In the genomic region with DNA sequence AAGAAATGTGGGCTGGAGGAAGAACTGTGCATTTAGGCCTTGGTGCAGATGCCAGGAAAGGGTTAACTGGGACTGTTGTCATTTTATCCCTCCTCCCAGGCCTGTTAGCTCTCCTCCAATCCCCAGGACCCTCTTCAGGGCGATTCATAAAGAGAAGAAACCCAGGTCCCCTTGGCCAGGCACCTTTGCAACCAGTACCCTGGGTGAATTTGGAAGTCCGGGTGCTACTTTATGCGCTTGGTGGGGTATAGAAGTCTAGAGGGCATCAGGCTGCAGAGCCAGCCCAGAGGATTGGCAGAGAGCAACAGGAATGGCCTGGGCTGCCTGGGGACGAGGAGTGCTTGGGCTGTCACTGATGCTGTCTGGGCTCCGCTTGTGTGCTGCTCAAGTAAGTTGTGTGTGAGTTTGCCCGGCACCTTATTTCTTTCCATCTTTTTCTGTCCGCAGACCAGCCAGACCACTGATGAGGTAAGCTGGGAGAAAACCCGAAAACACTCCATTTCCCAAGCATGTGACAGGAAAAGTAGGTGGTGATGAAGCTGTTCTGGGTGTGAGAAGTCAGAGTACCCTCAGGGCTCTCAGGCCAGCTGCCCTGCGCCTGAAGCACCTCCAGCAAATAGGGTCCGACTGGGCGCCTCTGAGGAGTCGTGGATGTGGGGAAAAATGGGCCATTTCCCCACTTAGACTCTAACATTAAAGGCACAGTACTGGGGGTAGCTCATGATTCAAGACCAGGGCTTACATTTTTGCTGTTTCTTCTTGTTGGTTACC, we compare ENCODE assay signal across 12 mouse cellular contexts. TPM values are rescaled to one million over a fixed set of nuclear protein-coding genes. Genes with fewer than 3 reads are reported as not detected.
DNase-seq lines count a peak whose midpoint lies in the region; ATAC-seq and TF ChIP-seq lines count a peak whose summit lies in the region.
"Had no signal": no experiment of that assay in that cellular context is flagged by ENCODE, and none has a peak within 500 bp of the region (broad histone marks: within the 10 kb centered on the region; RNA-seq: fewer than 3 reads in every experiment).

No protein-coding gene starts in this region.

- no peak for TF ChIP-seq EP300 in stomach, postnatal 0 days (optimal IDR thresholded peaks at IDR 0.05)

- peaks cover 3 to 9% of the 10 kb centered on the region in 2 experiments; a peak in 2 of 4 replicates for H3K4me1 ChIP-seq in heart, embryonic 14.5 days (ENCODE audit: control insufficient read depth in 2 of 2, insufficient read depth in 2 of 2, low read length in 2 of 2)
- 0 out of 2 replicates have a peak, but pooled peaks cover 5% of the 10 kb centered on the region for H3K4me1 ChIP-seq in stomach, embryonic 14.5 days (ENCODE audit: control insufficient read depth, insufficient read depth, low read length)
- H3K4me1 ChIP-seq in stomach, postnatal 0 days (replicated peaks; ENCODE audit: control insufficient read depth, insufficient read depth): no peaks in the 10 kb centered on the region
- peaks cover 6% of the 10 kb centered on the region; the same call in 1 of the 2 replicates for H3K4me1 ChIP-seq in forebrain, embryonic 14.5 days (ENCODE audit: control insufficient read depth, insufficient read depth, low read length)
- H3K4me1 ChIP-seq: liver, embryonic 15.5 days had no signal

- WGBS in heart, embryonic 14.5 days: 33% methylated on average over 12 of the region's 12 CpGs
- WGBS in stomach, embryonic 14.5 days: 40% methylated on average over 12 of the region's 12 CpGs
- WGBS in stomach, postnatal 0 days: 54% methylated on average over 12 of the region's 12 CpGs
- 48% methylated on average over 12 of the region's 12 CpGs for WGBS in forebrain, embryonic 14.5 days

- H3K36me3 ChIP-seq in heart, embryonic 14.5 days (ENCODE audit: control insufficient read depth, insufficient read depth, low read length): no peaks in the 10 kb centered on the region
- no peaks in the 10 kb centered on the region for H3K36me3 ChIP-seq in stomach, embryonic 14.5 days (ENCODE audit: control insufficient read depth, insufficient read depth, low read length)
- H3K36me3 ChIP-seq in stomach, postnatal 0 days (ENCODE audit: control insufficient read depth, insufficient read depth, low read length): no peaks in the 10 kb centered on the region
- H3K36me3 ChIP-seq in forebrain, embryonic 14.5 days (ENCODE audit: control insufficient read depth, insufficient read depth, low read length): no peaks in the 10 kb centered on the region
- H3K36me3 ChIP-seq: liver, embryonic 15.5 days had no signal

- H3K4me3 ChIP-seq in heart, embryonic 14.5 days (ENCODE audit: control insufficient read depth in 1 of 2, insufficient read depth in 1 of 2, low read depth in 1 of 2, low read length in 2 of 2): peak overlapping the region; percentile 9 to 27; a peak in 2 of 4 replicates
- H3K4me3 ChIP-seq in stomach, embryonic 14.5 days (ENCODE audit: low read depth, low read length): no peak overlapping the region
- H3K4me3 ChIP-seq in stomach, postnatal 0 days (ENCODE audit: low read depth, low read length): no peak overlapping the region
- H3K4me3 ChIP-seq in forebrain, embryonic 14.5 days (ENCODE audit: low read depth, low read length): no peak overlapping the region
- H3K4me3 ChIP-seq: liver, embryonic 15.5 days had no signal

- peak overlapping the region; percentile 36 for H3K4me2 ChIP-seq in heart, embryonic 14.5 days (ENCODE audit: low read length)
- peak overlapping the region; percentile 18; the same call in 1 of the 2 replicates for H3K4me2 ChIP-seq in stomach, embryonic 14.5 days (replicated peaks; ENCODE audit: low read depth, low read length)
- H3K4me2 ChIP-seq in stomach, postnatal 0 days (replicated peaks; ENCODE audit: low read depth): no peak overlapping the region
- H3K4me2 ChIP-seq in forebrain, embryonic 14.5 days (ENCODE audit: low read length): no peak overlapping the region
- H3K4me2 ChIP-seq: liver, embryonic 15.5 days had no signal

- peak overlapping the region; percentile 19 to 53; a peak in 2 of 4 replicates for H3K27ac ChIP-seq in heart, embryonic 14.5 days (replicated peaks in 1 of 2; ENCODE audit: control insufficient read depth in 1 of 2, insufficient read depth in 1 of 2, low read depth in 2 of 2, low read length in 2 of 2)
- no peak overlapping the region for H3K27ac ChIP-seq in stomach, embryonic 14.5 days (ENCODE audit: low read length)
- H3K27ac ChIP-seq in stomach, postnatal 0 days (replicated peaks): no peak overlapping the region
- no peak overlapping the region for H3K27ac ChIP-seq in forebrain, embryonic 14.5 days (ENCODE audit: low read depth, low read length)
- H3K27ac ChIP-seq: liver, embryonic 15.5 days had no signal

- no peak for TF ChIP-seq CTCF in stomach, postnatal 0 days (IDR thresholded peaks at IDR 0.05; ENCODE audit: low read depth)

- 0 out of 2 replicates have a peak overlapping the region, but pooled peaks have one; percentile 5 for H3K9ac ChIP-seq in heart, embryonic 14.5 days (ENCODE audit: low read length)
- no peak overlapping the region; the same call in 1 of the 2 replicates for H3K9ac ChIP-seq in stomach, embryonic 14.5 days (replicated peaks; ENCODE audit: low read depth, low read length)
- H3K9ac ChIP-seq in stomach, postnatal 0 days (ENCODE audit: low read length): no peak overlapping the region
- H3K9ac ChIP-seq in forebrain, embryonic 14.5 days (ENCODE audit: low read length): no peak overlapping the region
- H3K9ac ChIP-seq: liver, embryonic 15.5 days had no signal

- no peaks in the 10 kb centered on the region for H3K27me3 ChIP-seq in heart, embryonic 14.5 days (ENCODE audit: control insufficient read depth, insufficient read depth, low read length)
- H3K27me3 ChIP-seq in stomach, embryonic 14.5 days (ENCODE audit: control insufficient read depth, insufficient read depth, low read length): no peaks in the 10 kb centered on the region
- no peaks in the 10 kb centered on the region for H3K27me3 ChIP-seq in stomach, postnatal 0 days (ENCODE audit: control insufficient read depth, insufficient read depth, low read length)
- no peaks in the 10 kb centered on the region for H3K27me3 ChIP-seq in forebrain, embryonic 14.5 days (replicated peaks; ENCODE audit: control insufficient read depth, insufficient read depth, low read length)
- H3K27me3 ChIP-seq: liver, embryonic 15.5 days had no signal

- ATAC-seq in heart, embryonic 14.5 days (ENCODE audit: insufficient number of reproducible peaks, insufficient read depth, low FRiP score, low read depth): no peak
- ATAC-seq in stomach, embryonic 14.5 days (ENCODE audit: insufficient number of reproducible peaks, insufficient read depth, low FRiP score, low read depth): no peak
- no peak for ATAC-seq in stomach, postnatal 0 days (ENCODE audit: low FRiP score, low TSS enrichment)
- 0 out of 2 replicates have a peak, but pooled peaks have one; percentile 30 for ATAC-seq in forebrain, embryonic 14.5 days
- ATAC-seq in megakaryocyte, adult 5-6 weeks (ENCODE audit: poor library complexity, severe bottlenecking): no peak
- ATAC-seq in activated CD4-positive, CD25-positive, alpha-beta regulatory T cell, adult 4 months: no peak

- no peaks in the 10 kb centered on the region for H3K9me3 ChIP-seq in heart, embryonic 14.5 days (ENCODE audit: control insufficient read depth, low read length)
- H3K9me3 ChIP-seq in stomach, embryonic 14.5 days (ENCODE audit: control insufficient read depth, low read depth, low read length): no peaks in the 10 kb centered on the region
- H3K9me3 ChIP-seq in stomach, postnatal 0 days (ENCODE audit: control insufficient read depth, low read length): no peaks in the 10 kb centered on the region
- no peaks in the 10 kb centered on the region for H3K9me3 ChIP-seq in forebrain, embryonic 14.5 days (replicated peaks; ENCODE audit: control insufficient read depth, low read length)
- H3K9me3 ChIP-seq: liver, embryonic 15.5 days had no signal

- no peak for DNase-seq in heart, adult 18-20 months
- DNase-seq in stomach, postnatal 0 days (ENCODE audit: low spot score): no peak
- DNase-seq in forebrain, embryonic 14.5 days (ENCODE audit: low spot score): no peak
- DNase-seq in yolk sac, embryonic 10.5 days (ENCODE audit: low spot score): peak; percentile 5
- DNase-seq: right cerebral cortex, postnatal 4 days; thymus, postnatal 14 days had no signal

RNA-seq across cellular contexts. Expression of gene Col9a1, which starts 17.8 kb away (rescaled TPM):
- 4.8 and 6.9 TPM in 2 replicates for polyA plus RNA-seq in heart, embryonic 14.5 days (2014; fragmentation: Nextera tagmentation; extraction: Ambion mirVana)
- under 1 TPM in 1 of 2 experiments, not detected in 1; 0.07 TPM for total RNA-seq in heart, adult 18-20 months (2021)
- 2.1 and 3.2 TPM in 2 replicates for polyA plus RNA-seq in stomach, embryonic 14.5 days (2014; fragmentation: Nextera tagmentation; extraction: Ambion mirVana)
- 0.27 and 0.32 TPM in 2 replicates for polyA plus RNA-seq in stomach, postnatal 0 days (2015; fragmentation: Nextera tagmentation; extraction: Ambion mirVana)
- polyA plus RNA-seq in forebrain, embryonic 14.5 days (2014; fragmentation: Nextera tagmentation; extraction: Ambion mirVana): 0.57 and 0.73 TPM in 2 replicates
- total RNA-seq in megakaryocyte, adult 5-6 weeks (2015): not detected in 2 replicates
- total RNA-seq in megakaryocyte, adult 5-6 weeks (2017): not detected in 2 replicates
- not detected for polyA plus RNA-seq in activated CD4-positive, CD25-positive, alpha-beta regulatory T cell, adult 4 months (2017; shearing (Covaris generic))
- total RNA-seq: granulocyte monocyte progenitor cell, adult 5-6 weeks had no signal

Comparison
In these comparisons a context has a peak if more than half of its experiments do, and no peak if none do; other contexts are left out.
1. H3K4me2 ChIP-seq: peak in heart, embryonic 14.5 days (single experiment) and stomach, embryonic 14.5 days (single experiment); none in stomach, postnatal 0 days (single experiment) and forebrain, embryonic 14.5 days (single experiment).
2. H3K27ac ChIP-seq: peak in heart, embryonic 14.5 days (2 of 2); none in stomach, embryonic 14.5 days (single experiment), stomach, postnatal 0 days (single experiment) and forebrain, embryonic 14.5 days (single experiment).
3. H3K4me3 ChIP-seq: peak in heart, embryonic 14.5 days (2 of 2); none in stomach, embryonic 14.5 days (single experiment), stomach, postnatal 0 days (single experiment) and forebrain, embryonic 14.5 days (single experiment).